Mouse (Mus musculus): ENCODE data around the gene Reep1.

DNA sequence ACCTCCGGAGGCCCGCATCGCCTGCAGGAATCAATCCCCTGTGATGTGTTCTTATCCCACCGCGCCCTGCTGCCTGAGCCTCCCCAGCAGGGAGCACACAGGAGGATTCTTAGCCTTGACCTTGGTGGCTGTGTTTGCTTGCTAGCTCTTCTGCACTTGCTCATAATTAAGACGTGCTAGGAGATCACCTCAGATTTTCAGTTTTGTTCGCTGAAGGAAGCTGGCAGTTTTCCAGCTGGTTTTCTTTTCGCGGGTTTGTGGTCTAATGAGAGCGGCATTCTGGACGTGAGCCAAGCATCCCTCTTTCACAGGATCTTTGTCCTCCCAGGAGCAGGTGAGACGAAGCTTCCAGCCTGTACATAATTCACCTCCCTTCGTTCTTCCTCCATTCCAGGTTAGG, 33.6 kb downstream of the Reep1 start:
- no peak for TF ChIP-seq CTCF (IDR thresholded peaks at IDR 0.05; ENCODE audit: low read depth)
- TF ChIP-seq EP300 (IDR thresholded peaks at IDR 0.05; ENCODE audit: low read depth): no peak
